Mouse (Mus musculus) stomach, postnatal 0 days (tissue): ENCODE data around the gene Gm10198. TPM values are rescaled to one million over a fixed set of nuclear protein-coding genes. Genes with fewer than 3 reads are reported as not detected.

Experiments
- ATAC-seq: fragments of 200-750 bp; cut with Nextera tagmentation; 2 replicates; pipeline ENCODE4 v1.8.0; 2017; ENCODE audit not compliant: low FRiP score, low TSS enrichment
- DNase-seq: peaks from one replicate; pipeline ENCODE4 v3.0.0-alpha.2; 2016; ENCODE audit warnings: low spot score
- H3K27ac ChIP-seq: fragments of 300-500 bp; sonication (generic); replicated peaks from 2 replicates; pipeline ENCODE4 v1.5.1; 2014; ENCODE audit warnings: mild to moderate bottlenecking, control low read depth
- H3K27me3 ChIP-seq: fragments of 300-500 bp; sonication (generic); 2 replicates; pipeline ENCODE4 v1.6.1; 2014; ENCODE audit warnings: low read length; ENCODE audit not compliant: control insufficient read depth, insufficient read depth
- H3K36me3 ChIP-seq: fragments of 300-500 bp; sonication (generic); 2 replicates; pipeline ENCODE4 v1.6.1; 2014; ENCODE audit warnings: low read length, mixed read lengths; ENCODE audit not compliant: control insufficient read depth, insufficient read depth
- H3K4me1 ChIP-seq: fragments of 300-500 bp; sonication (generic); replicated peaks from 2 replicates; pipeline ENCODE4 v1.6.1; 2014; ENCODE audit warnings: antibody characterized with exemption; ENCODE audit not compliant: control insufficient read depth, insufficient read depth
- H3K4me2 ChIP-seq: fragments of 300-500 bp; sonication (generic); replicated peaks from 2 replicates; pipeline ENCODE4 v1.6.1; 2014; ENCODE audit warnings: low read depth, mild to moderate bottlenecking, control low read depth, moderate library complexity
- H3K4me3 ChIP-seq: fragments of 300-500 bp; sonication (generic); 2 replicates; pipeline ENCODE4 v1.5.1; 2014; ENCODE audit warnings: low read depth, low read length, control low read depth
- H3K9ac ChIP-seq: fragments of 300-500 bp; sonication (generic); 2 replicates; pipeline ENCODE4 v1.6.1; 2014; ENCODE audit warnings: mild to moderate bottlenecking, low read length, control low read depth, mixed read lengths
- H3K9me3 ChIP-seq: fragments of 300-500 bp; sonication (generic); 2 replicates; pipeline ENCODE4 v1.6.1; 2016; ENCODE audit warnings: low read length; ENCODE audit not compliant: control insufficient read depth
- CTCF ChIP-seq: IDR thresholded peaks from 2 replicates; pipeline ENCODE4 v1.5.1; 2016; ENCODE audit warnings: antibody characterized with exemption, low read depth, mild to moderate bottlenecking, moderate library complexity
- EP300 ChIP-seq: optimal IDR thresholded peaks from 2 replicates; pipeline ENCODE3; 2016; ENCODE audit warnings: antibody characterized with exemption
- WGBS: fragments of 180-500 bp; shearing (Covaris S2); extraction: QIAGEN DNeasy Blood & Tissue Kit; methylation state at CpG from one replicate; pipeline ENCODE4 v1.1.7; 2014; 5-methylcytosine and 5-hydroxymethylcytosine counted together
- polyA plus RNA-seq: library from polyadenylated mRNA; unstranded; fragments of >200 nt; fragmentation: Nextera tagmentation; extraction: Ambion mirVana; gene quantifications from 2 replicates; pipeline ENCODE4 v1.2.1, GENCODE M21; 2015

Gene Gm10198
- polyA plus RNA-seq, 1 experiment from 2014 or later, result not detected

DNA sequence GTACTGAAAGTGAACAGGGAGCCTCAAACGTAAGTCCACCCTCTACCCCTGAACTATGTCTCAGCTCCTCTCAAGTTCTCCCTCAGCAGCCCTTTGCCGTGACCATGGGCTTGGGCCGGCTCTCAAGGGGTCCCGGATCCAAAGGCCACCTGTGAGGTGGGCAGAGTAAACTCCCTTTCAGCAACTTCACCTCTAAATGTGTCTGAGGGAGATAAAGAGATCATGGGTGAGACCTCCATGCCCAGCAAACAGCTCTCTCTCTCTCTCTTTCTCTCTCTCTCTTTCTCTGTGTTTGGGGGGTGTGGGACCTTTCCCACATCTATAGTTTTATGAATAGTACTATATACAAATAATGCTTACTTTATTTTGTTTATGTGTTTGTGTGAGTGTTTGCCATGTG is 36.2 kb upstream of the Gm10198 start:
- ATAC-seq, result no peak

DNA sequence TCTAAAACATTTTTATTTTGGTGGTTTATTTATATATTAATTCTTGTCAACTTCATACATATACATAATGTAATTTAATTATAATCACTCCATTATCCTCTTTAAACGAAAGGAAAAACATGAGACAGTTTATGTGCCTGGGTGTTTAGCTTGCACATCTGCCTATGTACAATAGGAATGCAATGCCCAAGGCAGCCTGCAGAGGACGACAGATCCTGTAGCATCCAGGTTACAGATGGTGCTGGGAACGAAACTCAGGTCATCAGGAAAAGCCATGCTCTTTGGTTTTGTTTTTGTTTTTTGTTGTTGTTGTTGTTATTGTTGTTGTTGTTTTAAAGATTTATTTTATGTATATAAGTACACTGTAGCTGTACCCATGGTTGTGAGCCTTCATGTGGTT is 32.4 kb upstream of the Gm10198 start:
- Histone ChIP-seq H3K4me2 (no peak overlapping the region), H3K27ac (no peak overlapping the region), H3K9me3 (no peaks in the 10 kb centered on the region), H3K4me3 (no peak overlapping the region), H3K4me1 (no peaks in the 10 kb centered on the region), H3K9ac (no peak overlapping the region), H3K36me3 (no peaks in the 10 kb centered on the region), H3K27me3 (no peaks in the 10 kb centered on the region)
- no peak for ATAC-seq
- DNase-seq, result no peak
- WGBS, result 85% methylated on average over 3 of the region's 3 CpGs
- TF ChIP-seq CTCF, result 0 out of 2 replicates have a peak, but pooled peaks have one; percentile 6
- TF ChIP-seq EP300, result no peak

More for the DNA sequence above, 36.2 kb upstream of the Gm10198 start:
- no peak overlapping the region for H3K4me2 ChIP-seq
- 72% methylated on average over 4 of the region's 4 CpGs for WGBS
- no peaks in the 10 kb centered on the region for H3K9me3 ChIP-seq
- H3K27ac ChIP-seq, result no peak overlapping the region
- no peaks in the 10 kb centered on the region for H3K4me1 ChIP-seq
- H3K36me3 ChIP-seq, result no peaks in the 10 kb centered on the region
- H3K4me3 ChIP-seq, result no peak overlapping the region
- TF ChIP-seq EP300 (no peak), CTCF (no peak)
- no peaks in the 10 kb centered on the region for H3K27me3 ChIP-seq
- no peak for DNase-seq
- no peak overlapping the region for H3K9ac ChIP-seq

DNA sequence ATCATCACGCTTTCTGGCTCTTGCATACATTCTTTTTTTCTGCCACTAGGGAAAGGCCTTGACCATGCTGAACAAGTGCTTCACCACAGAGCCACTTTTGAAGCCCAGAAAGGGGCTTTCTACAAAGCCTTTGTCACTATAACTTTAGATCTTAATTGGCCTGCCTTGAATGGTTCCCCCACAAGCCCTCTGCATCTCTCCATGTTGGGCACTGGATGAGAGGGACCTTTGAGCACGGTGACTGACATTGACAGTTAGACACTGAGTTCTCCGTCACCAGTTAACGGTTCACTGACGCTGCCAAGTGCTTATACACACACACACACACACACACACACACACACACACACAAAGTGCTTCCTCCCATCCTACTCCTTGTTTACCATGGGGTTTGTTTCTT is 30.0 kb upstream of the Gm10198 start:
- no peaks in the 10 kb centered on the region for H3K4me1 ChIP-seq
- WGBS, result 75% methylated on average over 5 of the region's 5 CpGs
- no peak overlapping the region for H3K4me3 ChIP-seq
- H3K4me2 ChIP-seq, result no peak overlapping the region
- DNase-seq, result no peak
- ATAC-seq, result no peak
- H3K36me3 ChIP-seq, result no peaks in the 10 kb centered on the region
- no peak for TF ChIP-seq EP300
- H3K9ac ChIP-seq, result no peak overlapping the region
- no peaks in the 10 kb centered on the region for H3K9me3 ChIP-seq
- H3K27ac ChIP-seq, result no peak overlapping the region
- H3K27me3 ChIP-seq, result no peaks in the 10 kb centered on the region

DNA sequence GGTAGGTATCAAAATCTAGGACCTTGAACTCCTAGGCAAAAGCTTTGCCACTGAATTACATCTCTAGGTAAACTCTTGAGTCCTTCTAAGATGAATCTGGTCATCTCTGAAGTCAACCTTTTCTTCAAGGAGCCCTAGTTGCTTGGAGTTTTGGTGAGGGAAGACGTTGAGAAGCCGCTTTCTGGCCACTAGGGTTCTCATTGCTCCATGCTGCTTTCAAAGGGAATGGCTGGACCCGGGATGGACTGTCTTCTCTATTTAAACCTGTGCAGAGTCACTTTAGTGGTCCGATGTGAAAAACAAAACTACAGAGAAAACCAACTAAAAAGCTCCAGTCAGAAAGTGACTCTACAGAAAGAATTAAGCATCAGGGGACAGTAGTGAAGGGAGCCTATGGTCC is 18.4 kb upstream of the Gm10198 start:
- no peaks in the 10 kb centered on the region for H3K9me3 ChIP-seq
- no peak for ATAC-seq
- no peak overlapping the region for H3K4me3 ChIP-seq
- H3K36me3 ChIP-seq, result no peaks in the 10 kb centered on the region
- no peak overlapping the region for H3K27ac ChIP-seq
- TF ChIP-seq EP300 (no peak), CTCF (peak; percentile 80)
- WGBS, result 39% methylated on average over 4 of the region's 4 CpGs
- no peak overlapping the region for H3K9ac ChIP-seq
- H3K4me1 ChIP-seq, result no peaks in the 10 kb centered on the region
- H3K4me2 ChIP-seq, result no peak overlapping the region
- H3K27me3 ChIP-seq, result no peaks in the 10 kb centered on the region
- no peak for DNase-seq

DNA sequence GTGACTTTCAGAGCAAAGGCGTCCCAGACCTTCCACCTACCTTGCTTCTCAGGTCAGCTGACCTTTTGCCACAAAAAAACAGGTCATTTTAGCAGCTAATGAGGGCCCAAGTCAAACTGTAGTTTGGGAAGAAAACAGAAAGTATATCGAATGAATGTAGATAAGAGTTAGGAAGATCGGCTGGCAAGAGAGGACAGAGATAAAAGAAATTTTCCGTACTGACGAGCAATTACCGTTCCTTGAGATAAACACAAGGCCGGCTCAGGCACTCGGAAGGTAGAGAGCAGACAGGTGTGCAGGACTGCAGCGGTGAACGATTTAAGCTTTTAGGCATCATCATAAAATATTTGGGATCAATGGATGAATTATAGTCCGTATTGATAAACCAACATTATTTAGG is 15.4 kb upstream of the Gm10198 start:
- no peak overlapping the region for H3K4me3 ChIP-seq
- ATAC-seq (no peak), DNase-seq (no peak)
- H3K9ac ChIP-seq, result no peak overlapping the region
- 86% methylated on average over 11 of the region's 11 CpGs for WGBS
- H3K27ac ChIP-seq, result no peak overlapping the region
- no peak overlapping the region for H3K4me2 ChIP-seq
- TF ChIP-seq CTCF, result no peak
- TF ChIP-seq EP300, result no peak
- H3K27me3 ChIP-seq, result no peaks in the 10 kb centered on the region
- H3K9me3 ChIP-seq, result no peaks in the 10 kb centered on the region
- no peaks in the 10 kb centered on the region for H3K4me1 ChIP-seq
- no peaks in the 10 kb centered on the region for H3K36me3 ChIP-seq

DNA sequence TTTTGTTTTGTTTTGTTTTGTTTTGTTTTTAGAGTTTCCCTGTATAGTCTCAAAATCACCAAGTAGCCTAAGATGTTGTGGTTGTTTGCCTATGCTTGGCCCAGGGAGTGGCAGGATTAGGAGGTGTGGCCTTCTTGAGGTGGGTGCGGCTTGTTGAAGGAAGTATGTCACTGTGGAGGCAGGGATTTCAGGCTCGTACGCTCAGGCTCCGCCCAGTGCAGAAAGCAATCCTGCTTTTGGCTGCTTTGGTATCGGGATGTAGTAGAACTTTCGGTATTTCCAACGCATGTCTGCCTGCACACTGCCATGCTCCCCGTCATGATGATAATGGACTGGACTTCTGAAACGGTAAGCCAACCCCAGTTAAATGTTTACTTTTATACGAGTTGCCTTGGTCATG is 12.5 kb upstream of the Gm10198 start:
- DNase-seq, result no peak
- H3K27ac ChIP-seq, result no peak overlapping the region
- no peaks in the 10 kb centered on the region for H3K27me3 ChIP-seq
- no peaks in the 10 kb centered on the region for H3K36me3 ChIP-seq
- no peak for ATAC-seq
- H3K9me3 ChIP-seq, result no peaks in the 10 kb centered on the region
- H3K4me3 ChIP-seq, result no peak overlapping the region
- H3K9ac ChIP-seq, result no peak overlapping the region
- H3K4me2 ChIP-seq, result no peak overlapping the region
- WGBS, result 89% methylated on average over 10 of the region's 10 CpGs
- TF ChIP-seq EP300 (no peak), CTCF (no peak)
- H3K4me1 ChIP-seq, result no peaks in the 10 kb centered on the region
